20 mouse cellular contexts compared by ENCODE assay signal in the genomic region with DNA sequence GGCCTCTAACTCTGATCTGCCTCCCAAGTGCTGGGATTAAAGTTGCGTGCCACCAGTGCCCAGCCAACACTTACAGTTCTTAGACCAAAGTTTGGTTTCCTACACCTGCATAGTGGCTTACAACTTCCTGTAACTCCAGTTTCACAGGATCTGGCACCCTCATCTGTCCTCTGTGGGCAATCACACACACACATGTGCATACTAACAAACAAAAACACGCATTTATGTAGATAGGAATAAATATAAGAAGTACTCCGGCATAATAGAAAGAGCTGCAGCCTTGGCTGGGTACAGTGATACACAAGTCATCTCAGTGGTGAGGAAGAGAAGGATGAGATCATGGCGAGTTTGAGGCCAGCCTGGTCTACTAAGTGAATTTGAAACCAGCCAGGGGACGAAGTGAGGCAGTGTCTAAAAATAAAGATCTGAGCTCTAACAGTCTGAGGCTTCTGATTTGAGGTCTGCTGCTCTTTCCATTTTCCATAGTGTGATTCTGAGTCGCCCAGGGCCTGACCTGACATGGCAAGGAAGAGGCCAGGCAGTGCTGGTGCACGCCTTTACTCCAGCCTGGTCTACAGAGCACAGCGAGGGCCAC. TPM values are rescaled to one million over a fixed set of nuclear protein-coding genes. Genes with fewer than 3 reads are reported as not detected.
DNase-seq lines count a peak whose midpoint lies in the region; ATAC-seq lines count a peak whose summit lies in the region.
"Had no signal": no experiment of that assay in that cellular context is flagged by ENCODE, and none has a peak within 500 bp of the region (broad histone marks: within the 10 kb centered on the region; RNA-seq: fewer than 3 reads in every experiment).

No protein-coding gene starts in this region.

- ATAC-seq in heart, embryonic 11.5 days (replicated peaks; ENCODE audit: insufficient number of reproducible peaks, low FRiP score, low TSS enrichment) = no peak
- no peak for ATAC-seq in limb, embryonic 12.5 days (ENCODE audit: insufficient number of reproducible peaks, insufficient read depth, low FRiP score, low TSS enrichment, low read depth)
- no peak for ATAC-seq in inflammation-experienced regulatory T-cells, adult 6 months
- ATAC-seq: forebrain, postnatal 0 days; lung, postnatal 0 days had no signal

- no peaks in the 10 kb centered on the region for H3K9me3 ChIP-seq in heart, embryonic 11.5 days (replicated peaks; ENCODE audit: control insufficient read depth, low read length)
- no peaks in the 10 kb centered on the region for H3K9me3 ChIP-seq in limb, embryonic 12.5 days
- H3K9me3 ChIP-seq: hindbrain, embryonic 15.5 days; neural tube, embryonic 13.5 days had no signal

- no peak overlapping the region for H3K4me3 ChIP-seq in heart, embryonic 11.5 days (ENCODE audit: low read depth, low read length)
- no peak overlapping the region for H3K4me3 ChIP-seq in limb, embryonic 12.5 days (replicated peaks)
- H3K4me3 ChIP-seq: erythroblast, embryonic 14.5 days; hindbrain, embryonic 15.5 days; left cerebral cortex, adult 2 months; neural tube, embryonic 13.5 days had no signal

- peaks cover 30% of the 10 kb centered on the region for H3K4me1 ChIP-seq in heart, embryonic 11.5 days (ENCODE audit: control insufficient read depth, insufficient read depth, low read length)
- H3K4me1 ChIP-seq in limb, embryonic 12.5 days (replicated peaks) = peaks cover 43% of the 10 kb centered on the region

- H3K36me3 ChIP-seq in heart, embryonic 11.5 days (ENCODE audit: control insufficient read depth, insufficient read depth, low read length) = peaks cover 10% of the 10 kb centered on the region
- H3K36me3 ChIP-seq in limb, embryonic 12.5 days = peaks cover 55% of the 10 kb centered on the region

- H3K4me2 ChIP-seq in heart, embryonic 11.5 days = no peak overlapping the region
- H3K4me2 ChIP-seq in limb, embryonic 12.5 days = no peak overlapping the region
- H3K4me2 ChIP-seq: hindbrain, embryonic 15.5 days; neural tube, embryonic 13.5 days had no signal

- peak overlapping the region; percentile 64 for H3K27ac ChIP-seq in heart, embryonic 11.5 days (ENCODE audit: low read depth, low read length)
- H3K27ac ChIP-seq in limb, embryonic 12.5 days = peak overlapping the region; percentile 94
- H3K27ac ChIP-seq: hindbrain, embryonic 15.5 days; left cerebral cortex, adult 2 months; neural tube, embryonic 13.5 days had no signal

- intact Hi-C loops in heart, postnatal 25 days (cut with DNase I) = no loop called here

- H3K9ac ChIP-seq in heart, embryonic 11.5 days (ENCODE audit: low read depth, low read length) = no peak overlapping the region; the same call in 1 of the 2 replicates
- no peak overlapping the region for H3K9ac ChIP-seq in limb, embryonic 12.5 days (replicated peaks)
- H3K9ac ChIP-seq: forebrain, postnatal 0 days; hindbrain, embryonic 15.5 days; neural tube, embryonic 13.5 days had no signal

- H3K27me3 ChIP-seq in heart, embryonic 11.5 days (ENCODE audit: control insufficient read depth, insufficient read depth, low read length) = no peaks in the 10 kb centered on the region
- H3K27me3 ChIP-seq in limb, embryonic 12.5 days = no peaks in the 10 kb centered on the region
- H3K27me3 ChIP-seq: hindbrain, embryonic 15.5 days; neural tube, embryonic 13.5 days had no signal

- 79% methylated on average over 8 of the region's 8 CpGs for WGBS in heart, embryonic 11.5 days (ENCODE audit: insufficient replicate concordance)
- WGBS in limb, embryonic 12.5 days = 92% methylated on average over 8 of the region's 8 CpGs

- no peak for DNase-seq in heart, postnatal 25 days (ENCODE audit: low spot score)
- DNase-seq in thymus, postnatal 14 days = peak; percentile 52
- DNase-seq in thymus, postnatal 4 days = no peak
- DNase-seq in embryo, embryonic 10.5 days (ENCODE audit: low spot score) = no peak
- DNase-seq: adrenal gland, postnatal 10 days; cerebellum, adult 9-10 months; forebrain, postnatal 0 days; gastrocnemius, postnatal 25 days; kidney, adult 9 months had no signal

RNA-seq across cellular contexts. Expression of gene Cd164l2, which starts 29.4 kb away (rescaled TPM):
- 0.27 and 0.77 TPM in 2 replicates for polyA plus RNA-seq in heart, embryonic 11.5 days (2014; fragmentation: Nextera tagmentation; extraction: Ambion mirVana)
- total RNA-seq in heart, postnatal 25 days (2021) = under 1 TPM in 1 of 2 experiments, not detected in 1; 0.53 TPM
- 3.2 and 4.6 TPM in 2 replicates for polyA plus RNA-seq in limb, embryonic 12.5 days (2016; fragmentation: Nextera tagmentation; extraction: Ambion mirVana)
- polyA plus RNA-seq in inflammation-experienced regulatory T-cells, adult 6 months (2017; shearing (Covaris generic)) = not detected
- total RNA-seq: gastrocnemius, postnatal 25 days; liver, adult 2 months; megakaryocyte-erythroid progenitor cell, adult 5-6 weeks had no signal
- polyA plus RNA-seq: erythroblast, embryonic 14.5 days; liver, adult 2 months had no signal

RNA-seq across cellular contexts. Expression of gene Gpr3, which starts 29.8 kb away (rescaled TPM):
- 0.37 and 0.61 TPM in 2 replicates for polyA plus RNA-seq in heart, embryonic 11.5 days (2014; fragmentation: Nextera tagmentation; extraction: Ambion mirVana)
- total RNA-seq in heart, postnatal 25 days (2021) = under 1 TPM in 1 of 2 experiments, not detected in 1; 0.22 TPM
- polyA plus RNA-seq in limb, embryonic 12.5 days (2016; fragmentation: Nextera tagmentation; extraction: Ambion mirVana) = 0.24 and 0.58 TPM in 2 replicates
- polyA plus RNA-seq in inflammation-experienced regulatory T-cells, adult 6 months (2017; shearing (Covaris generic)) = not detected
- total RNA-seq: gastrocnemius, postnatal 25 days; liver, adult 2 months; megakaryocyte-erythroid progenitor cell, adult 5-6 weeks had no signal
- polyA plus RNA-seq: erythroblast, embryonic 14.5 days; liver, adult 2 months; lung, postnatal 0 days; small intestine, adult 2 months had no signal

RNA-seq across cellular contexts. Expression of gene Wasf2, which starts 52.2 kb away (rescaled TPM):
- 37.3 and 55.8 TPM in 2 replicates for polyA plus RNA-seq in heart, embryonic 11.5 days (2014; fragmentation: Nextera tagmentation; extraction: Ambion mirVana)
- 100 to 1,000 TPM in 1 of 2 experiments, 10 to 100 TPM in 1; 77.7 to 110 TPM for total RNA-seq in heart, postnatal 25 days (2021)
- 73.8 and 81.6 TPM in 2 replicates for polyA plus RNA-seq in limb, embryonic 12.5 days (2016; fragmentation: Nextera tagmentation; extraction: Ambion mirVana)
- 100 to 1,000 TPM in 1 of 3 experiments, 10 to 100 TPM in 2; 70.4 to 110 (median 79.7) TPM for polyA plus RNA-seq in inflammation-experienced regulatory T-cells, adult 6 months (2017; shearing (Covaris generic))

RNA-seq across cellular contexts. Expression of gene Map3k6, which starts 58.1 kb away (rescaled TPM):
- 1.5 and 1.7 TPM in 2 replicates for polyA plus RNA-seq in heart, embryonic 11.5 days (2014; fragmentation: Nextera tagmentation; extraction: Ambion mirVana)
- 10 to 100 TPM; 10.8 to 20.1 TPM for total RNA-seq in heart, postnatal 25 days (2021)
- 2.3 and 2.9 TPM in 2 replicates for polyA plus RNA-seq in limb, embryonic 12.5 days (2016; fragmentation: Nextera tagmentation; extraction: Ambion mirVana)
- under 1 TPM in 1 of 3 experiments, not detected in 2; 0.57 TPM for polyA plus RNA-seq in inflammation-experienced regulatory T-cells, adult 6 months (2017; shearing (Covaris generic))
